ENCODE assay signal across 8 mouse cellular contexts in the genomic region with DNA sequence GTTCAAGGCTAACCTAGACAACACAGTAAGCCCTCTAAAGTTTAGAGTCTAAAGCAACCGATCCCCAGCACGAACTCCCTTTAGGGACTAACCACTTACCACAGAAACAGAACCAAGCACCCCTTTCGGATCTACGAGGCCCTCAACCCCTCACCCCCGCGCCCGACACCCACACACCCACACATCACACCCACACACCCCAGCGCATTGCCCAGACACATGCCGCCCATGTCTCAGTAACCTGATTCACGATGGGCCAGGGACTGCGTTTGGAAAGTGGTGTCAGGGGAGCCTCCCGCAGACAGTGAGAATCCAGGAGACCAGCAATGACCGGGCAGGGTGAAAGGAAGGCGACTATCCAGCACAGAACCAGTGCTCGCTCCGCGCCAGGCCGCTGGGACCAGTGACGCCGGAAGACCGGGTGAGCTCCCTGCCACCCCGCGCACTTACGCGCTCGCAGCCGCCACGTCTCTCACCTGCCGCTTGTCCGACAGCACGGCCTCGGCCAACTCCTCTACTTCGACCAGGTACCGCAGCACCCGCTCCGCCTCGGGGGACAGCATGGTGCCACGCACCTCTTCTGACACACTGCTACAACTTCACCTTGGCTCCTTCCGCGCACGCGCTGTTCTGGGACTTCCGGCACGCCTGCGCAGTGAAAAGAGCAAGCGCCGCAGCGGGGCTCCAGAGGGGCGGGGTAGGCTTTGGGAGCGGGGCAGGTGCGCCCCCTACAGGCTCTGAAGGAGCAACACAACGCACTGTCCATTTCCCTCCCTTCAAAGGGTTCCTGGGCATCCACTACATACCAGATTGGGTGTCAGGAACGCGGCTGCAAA. TPM values are rescaled to one million over a fixed set of nuclear protein-coding genes. Genes with fewer than 3 reads are reported as not detected.
DNase-seq lines count a peak whose midpoint lies in the region; ATAC-seq and TF ChIP-seq lines count a peak whose summit lies in the region.

A gene (minus strand): TSS at position 670 of the 836 bp plus-strand sequence.

- H3K27ac ChIP-seq in heart, embryonic 12.5 days (ENCODE audit: poor library complexity, severe bottlenecking), result no peak within 1 kb of the TSS
- H3K27ac ChIP-seq in kidney, postnatal 0 days, result peak within 1 kb of the TSS; percentile 42; the same call in 1 of the 2 replicates
- H3K27ac ChIP-seq in liver, embryonic 11.5 days (ENCODE audit: low read depth, low read length), result no peak within 1 kb of the TSS
- H3K27ac ChIP-seq in stomach, embryonic 14.5 days (ENCODE audit: low read length), result no peak within 1 kb of the TSS

- H3K9me3 ChIP-seq in heart, embryonic 12.5 days (replicated peaks), result no peaks in the 10 kb centered on the region
- no peaks in the 10 kb centered on the region for H3K9me3 ChIP-seq in kidney, postnatal 0 days (replicated peaks; ENCODE audit: low read length)
- no peaks in the 10 kb centered on the region for H3K9me3 ChIP-seq in liver, embryonic 11.5 days (ENCODE audit: control insufficient read depth, low read length)
- no peaks in the 10 kb centered on the region for H3K9me3 ChIP-seq in stomach, embryonic 14.5 days (ENCODE audit: control insufficient read depth, low read depth, low read length)

- peaks cover 31% of the 10 kb centered on the region for H3K27me3 ChIP-seq in heart, embryonic 12.5 days (replicated peaks)
- H3K27me3 ChIP-seq in kidney, postnatal 0 days (ENCODE audit: insufficient read depth, low read length), result no peaks in the 10 kb centered on the region
- H3K27me3 ChIP-seq in liver, embryonic 11.5 days (replicated peaks; ENCODE audit: control insufficient read depth, insufficient read depth, low read length), result peaks cover 3% of the 10 kb centered on the region; the same call in 1 of the 2 replicates
- no peaks in the 10 kb centered on the region for H3K27me3 ChIP-seq in stomach, embryonic 14.5 days (ENCODE audit: control insufficient read depth, insufficient read depth, low read length)

- H3K36me3 ChIP-seq in heart, embryonic 12.5 days, result peaks cover 36% of the 10 kb centered on the region
- peaks cover 11% of the 10 kb centered on the region for H3K36me3 ChIP-seq in kidney, postnatal 0 days (ENCODE audit: insufficient read depth, low read length)
- peaks cover 10% of the 10 kb centered on the region for H3K36me3 ChIP-seq in liver, embryonic 11.5 days (ENCODE audit: control insufficient read depth, insufficient read depth, low read length)
- H3K36me3 ChIP-seq in stomach, embryonic 14.5 days (ENCODE audit: control insufficient read depth, insufficient read depth, low read length), result peaks cover 5% of the 10 kb centered on the region

- peak; percentile 95 for DNase-seq in CD4-positive helper T cell, adult 2 months (ENCODE audit: low read depth, low spot score)
- DNase-seq in brain, embryonic 18.5 days (ENCODE audit: low read depth, low spot score), result peak; percentile 86
- DNase-seq in kidney, postnatal 0 days (ENCODE audit: low spot score), result peak; percentile 97
- peak; percentile 92 for DNase-seq in liver, embryonic 11.5 days (ENCODE audit: low spot score)
- peak; percentile 98 for DNase-seq in naive thymus-derived CD4-positive, alpha-beta T cell, adult 2 months (ENCODE audit: low read depth)

- peak; percentile 91 for ATAC-seq in erythroid progenitor cell, adult 5-6 weeks (replicated peaks; ENCODE audit: low FRiP score, poor library complexity, severe bottlenecking)
- ATAC-seq in heart, embryonic 12.5 days (ENCODE audit: insufficient number of reproducible peaks, low FRiP score), result peak; percentile 94
- peak; percentile 93 for ATAC-seq in kidney, postnatal 0 days (replicated peaks; ENCODE audit: low FRiP score, low read depth)
- ATAC-seq in liver, embryonic 11.5 days (replicated peaks; ENCODE audit: low FRiP score), result peak; percentile 95
- peak; percentile 95 for ATAC-seq in stomach, embryonic 14.5 days (ENCODE audit: insufficient number of reproducible peaks, insufficient read depth, low FRiP score, low read depth)

- H3K4me1 ChIP-seq in heart, embryonic 12.5 days (replicated peaks), result peaks cover 10% of the 10 kb centered on the region
- peaks cover 10% of the 10 kb centered on the region for H3K4me1 ChIP-seq in kidney, postnatal 0 days (replicated peaks; ENCODE audit: insufficient read depth, low read length)
- H3K4me1 ChIP-seq in liver, embryonic 11.5 days (replicated peaks; ENCODE audit: control insufficient read depth, insufficient read depth, low read length), result peaks cover 6% of the 10 kb centered on the region
- H3K4me1 ChIP-seq in stomach, embryonic 14.5 days (ENCODE audit: control insufficient read depth, insufficient read depth, low read length), result peaks cover 5% of the 10 kb centered on the region; the same call in 1 of the 2 replicates

- H3K4me3 ChIP-seq in heart, embryonic 12.5 days, result peak within 1 kb of the TSS; percentile 80
- peak within 1 kb of the TSS; percentile 75 for H3K4me3 ChIP-seq in kidney, postnatal 0 days (replicated peaks; ENCODE audit: low read depth, low read length)
- peak within 1 kb of the TSS; percentile 90 for H3K4me3 ChIP-seq in liver, embryonic 11.5 days (ENCODE audit: low read depth, low read length)
- peak within 1 kb of the TSS; percentile 90 for H3K4me3 ChIP-seq in stomach, embryonic 14.5 days (ENCODE audit: low read depth, low read length)

- peak within 1 kb of the TSS; percentile 90 for H3K4me2 ChIP-seq in heart, embryonic 12.5 days
- peak within 1 kb of the TSS; percentile 90 for H3K4me2 ChIP-seq in kidney, postnatal 0 days (ENCODE audit: low read length)
- peak within 1 kb of the TSS; percentile 93 for H3K4me2 ChIP-seq in liver, embryonic 11.5 days
- H3K4me2 ChIP-seq in stomach, embryonic 14.5 days (replicated peaks; ENCODE audit: low read depth, low read length), result peak within 1 kb of the TSS; percentile 68

- H3K9ac ChIP-seq in heart, embryonic 12.5 days, result peak within 1 kb of the TSS; percentile 88
- H3K9ac ChIP-seq in kidney, postnatal 0 days (ENCODE audit: low read depth, low read length), result peak within 1 kb of the TSS; percentile 79
- peak within 1 kb of the TSS; percentile 84 for H3K9ac ChIP-seq in liver, embryonic 11.5 days (ENCODE audit: low read depth, low read length)
- H3K9ac ChIP-seq in stomach, embryonic 14.5 days (replicated peaks; ENCODE audit: low read depth, low read length), result peak within 1 kb of the TSS; percentile 76

- TF ChIP-seq CTCF in kidney, postnatal 0 days (IDR thresholded peaks at IDR 0.05; ENCODE audit: low read depth), result peak; percentile 97

- 2% methylated on average over 54 of the region's 54 CpGs for WGBS in heart, embryonic 12.5 days
- WGBS in kidney, postnatal 0 days, result 1% methylated on average over 54 of the region's 54 CpGs
- WGBS in liver, embryonic 11.5 days, result under 1% methylated on average over 54 of the region's 54 CpGs
- 1% methylated on average over 54 of the region's 54 CpGs for WGBS in stomach, embryonic 14.5 days

RNA-seq across cellular contexts. Expression of the gene that starts here (rescaled TPM):
- 8.8 and 13.3 TPM in 2 replicates for total RNA-seq in erythroid progenitor cell, adult 5-6 weeks (2015; ENCODE audit: low replicate concordance)
- total RNA-seq in erythroid progenitor cell, adult 5-6 weeks (2017; ENCODE audit: low replicate concordance), result 4.2 and 31.2 TPM in 2 replicates
- 94.3 and 96.7 TPM in 2 replicates for polyA plus RNA-seq in heart, embryonic 12.5 days (2016; fragmentation: Nextera tagmentation; extraction: Ambion mirVana)
- 103 and 109 TPM in 2 replicates for polyA plus RNA-seq in kidney, postnatal 0 days (2015; fragmentation: Nextera tagmentation; extraction: Ambion mirVana)
- 65.0 and 69.5 TPM in 2 replicates for polyA plus RNA-seq in liver, embryonic 11.5 days (2014; fragmentation: Nextera tagmentation; extraction: Ambion mirVana)
- polyA plus RNA-seq in stomach, embryonic 14.5 days (2014; fragmentation: Nextera tagmentation; extraction: Ambion mirVana), result 59.3 and 59.7 TPM in 2 replicates
